Mouse (Mus musculus): ENCODE measurements at regions not wholly inside any gene's neighbourhood (a gene's known extent, or its start where the extent isn't known, plus 50 kb on each side); places are given as distances from the start of the nearest gene placed in this dataset.

GRCm38 (mm10) chr8:26287665-26288064 lies 168.3 kb downstream of the Gm45692 start:
- DNase-seq (ENCODE audit: low read depth), result no peak

GRCm38 (mm10) chr8:26288163-26288562 lies 168.8 kb downstream of the Gm45692 start:
- peak; percentile 39 for DNase-seq (ENCODE audit: low read depth)

- DNase-seq (ENCODE audit: low read depth), result no peak
Measured at GRCm38 (mm10) chr8:26298066-26298804, 178.9 kb downstream of the Gm45692 start.

- DNase-seq (ENCODE audit: low read depth), result no peak
Measured at GRCm38 (mm10) chr8:26300246-26300645, 180.9 kb downstream of the Gm45692 start.

- no peak for DNase-seq (ENCODE audit: low read depth)
Measured at GRCm38 (mm10) chr8:26301961-26302360, 182.6 kb downstream of the Gm45692 start.

- DNase-seq (ENCODE audit: low read depth), result no peak
Measured at GRCm38 (mm10) chr8:26304566-26304965, 185.2 kb downstream of the Gm45692 start.

- DNase-seq (ENCODE audit: low read depth), result no peak
Measured at GRCm38 (mm10) chr8:26305061-26305879, 185.9 kb downstream of the Gm45692 start.

- DNase-seq (ENCODE audit: low read depth), result no peak
Measured at GRCm38 (mm10) chr8:26308121-26308641, 188.8 kb downstream of the Gm45692 start.

GRCm38 (mm10) chr8:26309764-26310163 lies 190.4 kb downstream of the Gm45692 start:
- DNase-seq (ENCODE audit: low read depth), result no peak

GRCm38 (mm10) chr8:26323606-26324350 lies 204.4 kb downstream of the Gm45692 start:
- no peak for DNase-seq (ENCODE audit: low read depth)

GRCm38 (mm10) chr8:26324606-26325005 lies 205.3 kb downstream of the Gm45692 start:
- no peak for DNase-seq (ENCODE audit: low read depth)

GRCm38 (mm10) chr8:26329813-26330212 lies 210.5 kb downstream of the Gm45692 start:
- peak; percentile 4 for DNase-seq (ENCODE audit: low read depth)

GRCm38 (mm10) chr8:26336906-26337650 lies 217.7 kb downstream of the Gm45692 start:
- DNase-seq (ENCODE audit: low read depth), result no peak

- DNase-seq (ENCODE audit: low read depth), result peak; percentile 66
Measured at GRCm38 (mm10) chr8:26345078-26345477, 225.7 kb downstream of the Gm45692 start.

GRCm38 (mm10) chr8:26349231-26349630 lies 229.9 kb downstream of the Gm45692 start:
- DNase-seq (ENCODE audit: low read depth), result no peak

- DNase-seq (ENCODE audit: low read depth), result no peak
Measured at GRCm38 (mm10) chr8:26349854-26350253, 230.5 kb downstream of the Gm45692 start.

GRCm38 (mm10) chr8:26350616-26351015 lies 231.3 kb downstream of the Gm45692 start:
- no peak for DNase-seq (ENCODE audit: low read depth)

GRCm38 (mm10) chr8:26351643-26352540 lies 232.6 kb downstream of the Gm45692 start:
- DNase-seq (ENCODE audit: low read depth), result peak; percentile 64

GRCm38 (mm10) chr8:26352541-26353010 lies 233.2 kb downstream of the Gm45692 start:
- DNase-seq (ENCODE audit: low read depth), result peak; percentile 60

- no peak for DNase-seq (ENCODE audit: low read depth)
Measured at GRCm38 (mm10) chr8:26353476-26353875, 234.1 kb downstream of the Gm45692 start.

Data from NIH3T3 (cell line).